Mouse (Mus musculus) heart, adult 2 months (tissue): ENCODE results near the gene Pwp2.

Source experiments
- CTCF ChIP-seq: fragments of 200-600 bp; IDR thresholded peaks from 2 replicates; pipeline ENCODE4 v1.8.1; 2022; ENCODE audit warnings: antibody characterized with exemption, mild to moderate bottlenecking, moderate library complexity
- POLR2A ChIP-seq: fragments of 200-500 bp; IDR thresholded peaks from 2 replicates; pipeline ENCODE4 v1.6.1; 2011; ENCODE audit warnings: mild to moderate bottlenecking, low read depth, low read length, control low read depth; ENCODE audit not compliant: insufficient read depth

- TF ChIP-seq POLR2A = no peak
- TF ChIP-seq CTCF = no peak
These were observed 33.6 kb upstream of the Pwp2 start for GRCm38 (mm10) chr10:78218576-78218975.
